Mouse (Mus musculus): ENCODE measurements at regions not wholly inside any gene's neighbourhood (a gene's known extent, or its start where the extent isn't known, plus 50 kb on each side); places are given as distances from the start of the nearest gene placed in this dataset.

DNA sequence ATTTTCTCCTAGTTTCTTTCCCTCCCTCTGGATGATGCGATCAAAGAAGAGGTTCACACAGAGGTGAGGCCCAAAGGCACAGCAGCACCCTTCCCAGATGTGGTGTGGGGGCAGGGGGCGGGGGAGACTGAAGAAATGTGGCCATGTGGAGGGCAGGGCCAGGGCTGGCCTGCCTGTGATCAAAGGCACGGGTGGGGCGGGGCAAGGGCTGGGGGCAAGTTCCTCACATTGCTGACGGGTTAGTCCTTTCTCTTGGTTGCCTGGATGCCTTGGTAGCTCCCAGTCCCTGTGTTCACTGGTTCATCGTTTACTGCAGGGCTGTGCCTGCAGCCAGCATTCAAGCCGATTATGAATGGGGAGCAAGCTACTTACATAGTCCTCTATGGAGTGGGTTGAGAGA is 96.4 kb downstream of the Efnb1 start:
- no peak for TF ChIP-seq CTCF (IDR thresholded peaks at IDR 0.05; ENCODE audit: low read depth)
- TF ChIP-seq EP300 (IDR thresholded peaks at IDR 0.05; ENCODE audit: low read depth): no peak
